Mouse (Mus musculus) MEL (cell line): Measurements from ENCODE around the gene Msx2. TPM values are rescaled to one million over a fixed set of nuclear protein-coding genes. Genes with fewer than 3 reads are reported as not detected.

Experiments used
- DNase-seq: peaks from one replicate; pipeline ENCODE4 v3.0.0; 2011; ENCODE audit warnings: low read depth, low spot score
- H3K27ac ChIP-seq: 2 replicates; pipeline ENCODE4 v1.5.1; 2012; ENCODE audit warnings: low read depth, mild to moderate bottlenecking, control low read depth, low read length, moderate library complexity; ENCODE audit not compliant: control insufficient read depth
- H3K27me3 ChIP-seq, 2 experiments: fragments of 150-350 bp in 1 of 2; sonication (generic) in 1 of 2; 2 replicates each; pipeline ENCODE4 v1.6.1; 2012; ENCODE audit warnings: low read length in 2 of 2, mild to moderate bottlenecking in 2 of 2, improper control_type of control experiment in 1 of 2, moderate library complexity in 1 of 2; ENCODE audit not compliant: insufficient read depth in 2 of 2, control insufficient read depth in 1 of 2
- H3K36me3 ChIP-seq, 2 experiments: 2 replicates each; pipeline ENCODE4 v1.6.1; 2012 to 2014; ENCODE audit warnings: low read length in 2 of 2, improper control_type of control experiment in 1 of 2, inconsistent platforms in 1 of 2, mild to moderate bottlenecking in 1 of 2; ENCODE audit not compliant: insufficient read depth in 2 of 2, control insufficient read depth in 1 of 2
- H3K4me1 ChIP-seq, 2 experiments: fragments of 150-350 bp in 1 of 2; sonication (generic) in 1 of 2; 2 replicates each; pipeline ENCODE4 v1.6.1; 2012; ENCODE audit warnings: low read length in 2 of 2, improper control_type of control experiment in 1 of 2, mild to moderate bottlenecking in 1 of 2; ENCODE audit not compliant: insufficient read depth in 2 of 2, control insufficient read depth in 1 of 2
- H3K4me3 ChIP-seq, 2 experiments: fragments of 150-350 bp in 1 of 2; sonication (generic) in 1 of 2; 2 replicates each; pipeline ENCODE4 v1.5.1; 2012; ENCODE audit warnings: low read depth in 2 of 2, low read length in 2 of 2, mild to moderate bottlenecking in 2 of 2, moderate library complexity in 2 of 2, control low read depth in 1 of 2, improper control_type of control experiment in 1 of 2; ENCODE audit not compliant: control insufficient read depth in 1 of 2, insufficient read depth in 1 of 2
- H3K79me2 ChIP-seq: 2 replicates; pipeline ENCODE4 v1.6.1; 2012; ENCODE audit warnings: mild to moderate bottlenecking, low read length, moderate library complexity; ENCODE audit not compliant: control insufficient read depth, poor library complexity, insufficient read depth
- H3K9ac ChIP-seq: 2 replicates; pipeline ENCODE4 v1.6.1; 2012; ENCODE audit warnings: low read depth, mild to moderate bottlenecking, control low read depth, low read length, moderate library complexity; ENCODE audit not compliant: control insufficient read depth, poor library complexity, severe bottlenecking
- H3K9me3 ChIP-seq: fragments of 150-350 bp; sonication (generic); replicated peaks from 2 replicates; pipeline ENCODE4 v1.6.1; 2012; ENCODE audit warnings: mild to moderate bottlenecking, low read length, improper control_type of control experiment, moderate library complexity; ENCODE audit not compliant: insufficient read depth
- BHLHE40 ChIP-seq: IDR thresholded peaks from 2 replicates; pipeline ENCODE4 v1.6.1; 2012; ENCODE audit warnings: low read depth, mild to moderate bottlenecking, inconsistent platforms, low read length, improper control_type of control experiment, borderline replicate concordance
- CHD1 ChIP-seq: IDR thresholded peaks from 2 replicates; pipeline ENCODE4 v1.6.1; 2012; ENCODE audit warnings: low read depth, mild to moderate bottlenecking, inconsistent platforms, low read length, improper control_type of control experiment
- CHD2 ChIP-seq: IDR thresholded peaks from 2 replicates; pipeline ENCODE4 v1.6.1; 2011; ENCODE audit warnings: low read length, improper control_type of control experiment
- E2F4 ChIP-seq: IDR thresholded peaks from 2 replicates; pipeline ENCODE4 v1.6.1; 2011; ENCODE audit warnings: low read depth, low read length, improper control_type of control experiment, borderline replicate concordance
- EP300 ChIP-seq, 2 experiments: IDR thresholded peaks; 2 replicates each; pipeline ENCODE4 v1.6.1; 2011; ENCODE audit warnings: improper control_type of control experiment in 2 of 2, low read length in 2 of 2, low read depth in 1 of 2, mild to moderate bottlenecking in 1 of 2
- GABPA ChIP-seq: IDR thresholded peaks from 2 replicates; pipeline ENCODE4 v1.6.1; 2012; ENCODE audit warnings: low read depth, mild to moderate bottlenecking, inconsistent platforms, low read length, improper control_type of control experiment, moderate library complexity
- KAT2A ChIP-seq: conservative IDR thresholded peaks from 2 replicates; pipeline ENCODE4 v1.6.1; 2012; ENCODE audit warnings: low read depth, low read length, improper control_type of control experiment, inconsistent platforms
- MAFK ChIP-seq: IDR thresholded peaks from 2 replicates; pipeline ENCODE4 v1.6.1; 2011; ENCODE audit warnings: low read depth, mild to moderate bottlenecking, low read length, improper control_type of control experiment, borderline replicate concordance
- MAZ ChIP-seq: IDR thresholded peaks from 2 replicates; pipeline ENCODE4 v1.6.1; 2012; ENCODE audit warnings: low read depth, mild to moderate bottlenecking, inconsistent platforms, low read length, improper control_type of control experiment
- MEF2A ChIP-seq: IDR thresholded peaks from 2 replicates; pipeline ENCODE4 v1.6.1; 2014; ENCODE audit warnings: low read depth, mild to moderate bottlenecking, inconsistent platforms, low read length, improper control_type of control experiment; ENCODE audit not compliant: poor library complexity, insufficient replicate concordance, severe bottlenecking; ENCODE audit errors: extremely low read depth
- MYC ChIP-seq: IDR thresholded peaks from 2 replicates; pipeline ENCODE4 v1.6.1; 2011; ENCODE audit warnings: low read depth, mild to moderate bottlenecking, low read length, improper control_type of control experiment, moderate library complexity
- POLR2A ChIP-seq, 2 experiments: IDR thresholded peaks; 2 replicates each; pipeline ENCODE4 v1.6.1; 2011 to 2012; ENCODE audit warnings: low read length in 2 of 2, mild to moderate bottlenecking in 2 of 2, control low read depth in 1 of 2, improper control_type of control experiment in 1 of 2, low read depth in 1 of 2, moderate library complexity in 1 of 2; ENCODE audit not compliant: control insufficient read depth in 1 of 2, insufficient read depth in 1 of 2, poor library complexity in 1 of 2
- RAD21 ChIP-seq: IDR thresholded peaks from 2 replicates; pipeline ENCODE4 v1.6.1; 2011; ENCODE audit warnings: mild to moderate bottlenecking, low read depth, low read length, improper control_type of control experiment
- RCOR1 ChIP-seq: IDR thresholded peaks from 2 replicates; pipeline ENCODE4 v1.6.1; 2012; ENCODE audit warnings: low read depth, mild to moderate bottlenecking, inconsistent platforms, low read length, improper control_type of control experiment
- SIN3A ChIP-seq: IDR thresholded peaks from 2 replicates; pipeline ENCODE4 v1.6.1; 2012; ENCODE audit warnings: low read length, improper control_type of control experiment, inconsistent platforms
- TAL1 ChIP-seq: IDR thresholded peaks from 2 replicates; pipeline ENCODE4 v1.6.1; 2012; ENCODE audit warnings: mild to moderate bottlenecking, inconsistent platforms, low read length, moderate library complexity, mixed read lengths
- TCF12 ChIP-seq: IDR thresholded peaks from 2 replicates; pipeline ENCODE4 v1.6.1; 2014; ENCODE audit warnings: low read depth, mild to moderate bottlenecking, inconsistent platforms, low read length, improper control_type of control experiment, moderate library complexity
- UBTF ChIP-seq: IDR thresholded peaks from 2 replicates; pipeline ENCODE4 v1.6.1; 2012; ENCODE audit warnings: low read depth, mild to moderate bottlenecking, inconsistent platforms, low read length, improper control_type of control experiment, moderate library complexity, borderline replicate concordance; ENCODE audit not compliant: insufficient read depth
- USF1 ChIP-seq: IDR thresholded peaks from 2 replicates; pipeline ENCODE4 v1.6.1; 2014; ENCODE audit warnings: low read depth, mild to moderate bottlenecking, inconsistent platforms, low read length, improper control_type of control experiment, moderate library complexity
- ZC3H11A ChIP-seq: IDR thresholded peaks from 2 replicates; pipeline ENCODE4 v1.6.1; 2012; ENCODE audit warnings: low read depth, mild to moderate bottlenecking, inconsistent platforms, low read length, improper control_type of control experiment
- ZMIZ1 ChIP-seq: IDR thresholded peaks from 2 replicates; pipeline ENCODE4 v1.6.1; 2012; ENCODE audit warnings: low read depth, mild to moderate bottlenecking, inconsistent platforms, low read length, improper control_type of control experiment, moderate library complexity
- ZNF384 ChIP-seq: IDR thresholded peaks from 2 replicates; pipeline ENCODE4 v1.6.1; 2012; ENCODE audit warnings: low read depth, mild to moderate bottlenecking, inconsistent platforms, low read length, improper control_type of control experiment
- polyA plus RNA-seq, 2 experiments: library from polyadenylated mRNA; stranded (reverse) in 1 of 2; unstranded in 1 of 2; fragments of >175 nt in 1 of 2; fragments of >200 nt in 1 of 2; gene quantifications; 2 replicates each; pipeline versions ENCODE4 v1.2.1 to v1.2.4; 2012; ENCODE audit warnings: low replicate concordance in 2 of 2, low read depth in 1 of 2; ENCODE audit not compliant: insufficient read length in 2 of 2, insufficient read depth in 1 of 2, missing spikeins in 1 of 2
- total RNA-seq: library from RNA; depleted of rRNA; stranded (reverse); fragments of 300-350 nt; gene quantifications from 2 replicates; pipeline ENCODE4 v1.2.3, GENCODE M21; 2012; rRNA removed

Gene Msx2
- total RNA-seq (not detected in 2 replicates), polyA plus RNA-seq (not detected)

DNA sequence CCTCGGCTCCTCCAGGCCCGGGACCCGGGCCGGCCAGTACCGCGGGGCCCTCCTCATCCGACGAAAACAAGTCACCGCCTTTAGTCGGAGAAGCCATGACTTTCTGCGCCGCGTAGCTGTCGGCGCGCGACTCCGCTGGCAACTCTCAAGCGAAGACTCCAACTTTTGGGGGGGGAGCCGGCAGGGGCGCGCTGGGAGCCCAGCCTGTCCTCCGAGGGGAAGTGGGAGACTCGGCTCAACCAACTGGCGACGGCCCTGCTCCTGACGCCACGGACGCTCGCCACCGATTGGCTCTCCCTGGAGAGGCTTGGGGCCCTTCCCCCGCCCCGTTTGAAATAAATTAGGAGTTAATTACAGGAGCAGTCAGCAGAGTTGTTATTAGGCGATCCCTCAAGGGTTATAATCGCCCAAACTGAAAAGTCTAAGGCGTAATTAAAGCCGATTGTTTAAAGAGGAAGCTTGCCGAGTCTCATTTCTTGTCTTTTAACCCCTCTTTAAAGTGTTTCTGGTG is at the start of gene Msx2:
Gene Msx2 (minus strand): TSS at position 461 of the 511 bp plus-strand sequence.
- H3K9me3 ChIP-seq, result no peaks in the 10 kb centered on the region
- H3K9ac ChIP-seq, result no peak within 1 kb of the TSS
- no peak within 1 kb of the TSS for H3K4me3 ChIP-seq
- H3K27ac ChIP-seq, result no peak within 1 kb of the TSS
- DNase-seq, result no peak
- no peaks in the 10 kb centered on the region for H3K79me2 ChIP-seq
- H3K27me3 ChIP-seq, result no peaks in the 10 kb centered on the region
- TF ChIP-seq CHD1 (no peak), MAFK (no peak), MAZ (no peak), TCF12 (no peak), BHLHE40 (no peak), EP300 (IDR thresholded peaks at IDR 0.05; ENCODE audit: low read depth in 1 of 2, low read length in 2 of 2) (no peak), ZMIZ1 (no peak)
- no peaks in the 10 kb centered on the region for H3K36me3 ChIP-seq
- no peaks in the 10 kb centered on the region for H3K4me1 ChIP-seq

DNA sequence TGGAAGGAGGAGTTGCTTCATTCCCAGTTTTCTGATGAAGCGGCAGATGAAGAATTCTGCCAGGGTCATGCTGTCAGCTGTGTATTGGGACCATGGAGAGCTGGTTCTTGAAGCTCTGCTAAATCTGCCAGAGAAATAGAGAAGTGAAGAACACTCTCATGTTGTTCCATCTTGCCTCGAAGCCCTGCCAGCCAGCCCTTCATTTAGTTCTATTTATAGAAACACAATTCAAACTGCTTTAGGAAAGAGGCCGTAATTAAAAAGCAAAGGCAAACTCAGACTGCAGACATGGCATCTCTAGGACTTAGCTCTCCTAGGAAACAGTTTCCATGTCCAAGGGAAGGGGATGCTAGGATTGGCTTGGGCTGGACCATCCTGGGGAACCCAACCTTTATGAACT is 48.6 kb upstream of the Msx2 start:
- TF ChIP-seq CHD1, result no peak
- TF ChIP-seq E2F4, result no peak
- no peak for TF ChIP-seq CHD2
- no peak for TF ChIP-seq TAL1
- no peaks in the 10 kb centered on the region for H3K9me3 ChIP-seq
- no peak overlapping the region for H3K9ac ChIP-seq
- H3K27me3 ChIP-seq, result no peaks in the 10 kb centered on the region
- no peak for DNase-seq
- no peak overlapping the region for H3K27ac ChIP-seq
- H3K79me2 ChIP-seq, result no peaks in the 10 kb centered on the region
- H3K36me3 ChIP-seq, result no peaks in the 10 kb centered on the region
- H3K4me1 ChIP-seq, result no peaks in the 10 kb centered on the region
- H3K4me3 ChIP-seq, result no peak overlapping the region

DNA sequence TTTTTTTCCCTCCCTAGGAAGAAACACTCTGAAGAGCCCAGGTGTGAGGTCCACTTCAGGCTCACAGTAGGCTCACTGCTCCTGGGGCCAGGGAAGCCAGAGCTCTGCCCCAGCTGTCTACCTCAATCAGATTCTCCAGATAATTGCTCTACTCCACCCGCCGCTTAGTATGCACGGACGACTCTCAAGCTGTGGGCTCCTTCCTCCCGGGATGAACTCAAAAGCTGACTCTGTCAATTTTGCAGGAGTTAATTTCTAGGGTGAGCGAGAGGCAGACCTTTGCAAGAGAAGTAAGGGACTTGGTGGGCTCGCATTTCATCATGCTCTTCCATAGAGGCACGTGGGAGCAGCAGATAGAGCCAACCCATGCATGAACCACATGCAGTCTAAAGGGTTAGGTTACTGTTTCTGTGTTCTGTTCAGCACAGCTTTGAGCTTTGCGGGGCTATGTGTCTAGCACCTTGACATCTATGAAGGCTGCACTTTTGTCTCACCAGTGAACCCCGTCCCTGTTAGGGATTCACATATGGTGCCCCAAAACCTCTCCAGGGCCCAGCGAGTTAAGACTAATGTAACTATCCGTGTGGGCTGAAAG is 47.6 kb upstream of the Msx2 start:
- no peak for DNase-seq
- Histone ChIP-seq H3K79me2 (no peaks in the 10 kb centered on the region), H3K4me1 (no peaks in the 10 kb centered on the region), H3K9me3 (no peaks in the 10 kb centered on the region), H3K27ac (no peak overlapping the region), H3K4me3 (no peak overlapping the region), H3K27me3 (no peaks in the 10 kb centered on the region)
- TF ChIP-seq TAL1 (no peak), ZNF384 (no peak), RCOR1 (no peak), CHD2 (no peak), POLR2A (IDR thresholded peaks at IDR 0.05; ENCODE audit: control insufficient read depth in 1 of 2, insufficient read depth in 1 of 2, low read depth in 1 of 2, low read length in 2 of 2, poor library complexity in 1 of 2) (no peak), ZC3H11A (no peak), KAT2A (no peak), USF1 (no peak), MYC (no peak), BHLHE40 (no peak), UBTF (no peak), SIN3A (no peak), MAZ (no peak), RAD21 (no peak), GABPA (no peak), MEF2A (no peak)
- TF ChIP-seq, all 39 proteins: peak for 0
- no peaks in the 10 kb centered on the region for H3K36me3 ChIP-seq
- H3K9ac ChIP-seq, result no peak overlapping the region
